Mouse (Mus musculus): ENCODE data around the gene 1110051M20Rik. TPM values are rescaled to one million over a fixed set of nuclear protein-coding genes. Genes with fewer than 3 reads are reported as not detected.
A peak's percentile ranks its signal among the peaks of the same experiment; 100 is the strongest.

The 1110051M20Rik gene
- polyA plus RNA-seq, 2 experiments, result 1.6 to 6.6 TPM

GRCm38 (mm10) chr2:91300784-91301183, 143.7 kb downstream of the 1110051M20Rik start:
- Histone ChIP-seq H3K27me3 (ENCODE audit: control insufficient read depth, insufficient read depth, low read length) (no peaks in the 10 kb centered on the region), H3K9me3 (ENCODE audit: control insufficient read depth, low read length) (no peaks in the 10 kb centered on the region), H3K27ac (no peak overlapping the region), H3K4me1 (replicated peaks; ENCODE audit: control insufficient read depth in 2 of 2, insufficient read depth in 2 of 2, low read length in 1 of 2) (no peaks in the 10 kb centered on the region), H3K4me2 (ENCODE audit: low read depth) (no peak overlapping the region), H3K4me3 (ENCODE audit: insufficient read depth in 1 of 2, low read depth in 2 of 2, low read length in 2 of 2) (no peak overlapping the region), H3K9ac (replicated peaks) (no peak overlapping the region), H3K36me3 (replicated peaks; ENCODE audit: control insufficient read depth, insufficient read depth, low read depth) (no peaks in the 10 kb centered on the region)
- no peak for DNase-seq (ENCODE audit: low read depth in 3 of 3, low spot score in 3 of 3)
- TF ChIP-seq EP300 (IDR thresholded peaks at IDR 0.05; ENCODE audit: low read depth) (no peak), CTCF (IDR thresholded peaks at IDR 0.05; ENCODE audit: low read depth) (0 out of 2 replicates have a peak, but pooled peaks have one; percentile 15)
- 60% methylated on average over 2 of the region's 2 CpGs for WGBS (ENCODE audit: insufficient replicate concordance)
- no peak for ATAC-seq (ENCODE audit: insufficient read depth)

DNA sequence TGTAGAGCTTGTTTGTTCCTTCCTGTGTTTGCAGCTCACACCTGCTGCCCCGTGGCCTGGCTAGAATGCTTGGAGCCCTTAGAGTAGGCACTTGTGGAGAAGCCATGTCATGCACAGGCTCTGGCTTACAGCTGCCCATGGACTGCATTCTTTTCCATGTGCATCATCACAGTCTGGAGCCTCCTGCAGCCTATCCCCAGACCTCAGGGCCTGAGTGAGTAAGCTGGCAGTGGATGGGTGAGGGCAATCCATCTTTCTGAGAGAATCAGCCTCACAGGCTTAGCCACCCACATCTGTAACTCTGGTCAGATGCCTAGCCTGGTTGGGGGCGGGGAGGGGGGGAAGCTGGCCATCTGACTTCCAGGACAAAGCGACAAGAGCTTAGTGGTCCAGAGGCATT, 145.3 kb downstream of the 1110051M20Rik start:
- Histone ChIP-seq H3K4me2 (ENCODE audit: low read depth) (no peak overlapping the region), H3K9ac (replicated peaks) (no peak overlapping the region), H3K9me3 (ENCODE audit: control insufficient read depth, low read length) (no peaks in the 10 kb centered on the region), H3K4me1 (replicated peaks; ENCODE audit: control insufficient read depth in 2 of 2, insufficient read depth in 2 of 2, low read length in 1 of 2) (no peaks in the 10 kb centered on the region), H3K36me3 (replicated peaks; ENCODE audit: control insufficient read depth, insufficient read depth, low read depth) (no peaks in the 10 kb centered on the region), H3K4me3 (ENCODE audit: insufficient read depth in 1 of 2, low read depth in 2 of 2, low read length in 2 of 2) (no peak overlapping the region), H3K27me3 (ENCODE audit: control insufficient read depth, insufficient read depth, low read length) (no peaks in the 10 kb centered on the region), H3K27ac (no peak overlapping the region)
- no peak for TF ChIP-seq CTCF (IDR thresholded peaks at IDR 0.05; ENCODE audit: low read depth)
- TF ChIP-seq EP300 (IDR thresholded peaks at IDR 0.05; ENCODE audit: low read depth), result no peak
- WGBS (ENCODE audit: insufficient replicate concordance), result 48% methylated on average over 3 of the region's 3 CpGs
- no peak for ATAC-seq (ENCODE audit: insufficient read depth)
- DNase-seq (ENCODE audit: low read depth in 3 of 3, low spot score in 3 of 3), result no peak

DNA sequence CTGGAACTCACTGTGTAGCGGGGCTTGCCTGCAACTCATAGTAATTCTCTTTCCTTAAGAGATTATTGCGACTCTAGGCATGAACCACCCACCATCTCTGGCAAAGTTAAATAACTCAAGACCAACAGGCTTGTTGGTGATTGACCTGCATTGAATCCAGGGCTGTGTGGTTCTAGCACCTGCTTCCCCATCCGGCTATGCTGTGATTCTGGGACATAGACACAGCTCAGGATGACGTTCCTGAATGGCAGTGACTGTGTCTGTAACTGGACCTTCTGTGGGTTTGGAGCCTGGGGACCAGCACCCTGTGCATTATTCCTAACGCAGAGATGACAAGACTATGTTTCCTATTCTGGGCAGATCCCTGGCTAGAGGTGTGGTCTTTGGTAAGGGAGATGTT, 148.6 kb downstream of the 1110051M20Rik start:
- no peak for TF ChIP-seq CTCF (IDR thresholded peaks at IDR 0.05; ENCODE audit: low read depth)
- TF ChIP-seq EP300 (IDR thresholded peaks at IDR 0.05; ENCODE audit: low read depth), result no peak
- 68% methylated on average over 5 of the region's 5 CpGs for WGBS (ENCODE audit: insufficient replicate concordance)
- ATAC-seq (ENCODE audit: insufficient read depth), result no peak

GRCm38 (mm10) chr2:91294226-91294625, 150.3 kb downstream of the 1110051M20Rik start:
- no peaks in the 10 kb centered on the region for H3K36me3 ChIP-seq (replicated peaks; ENCODE audit: control insufficient read depth, insufficient read depth, low read depth)
- TF ChIP-seq EP300 (IDR thresholded peaks at IDR 0.05; ENCODE audit: low read depth) (no peak), CTCF (IDR thresholded peaks at IDR 0.05; ENCODE audit: low read depth) (no peak)
- H3K9me3 ChIP-seq (ENCODE audit: control insufficient read depth, low read length), result no peaks in the 10 kb centered on the region
- no peak for ATAC-seq (ENCODE audit: insufficient read depth)
- H3K4me2 ChIP-seq (ENCODE audit: low read depth), result no peak overlapping the region
- no peaks in the 10 kb centered on the region for H3K4me1 ChIP-seq (replicated peaks; ENCODE audit: control insufficient read depth in 2 of 2, insufficient read depth in 2 of 2, low read length in 1 of 2)
- H3K27me3 ChIP-seq (ENCODE audit: control insufficient read depth, insufficient read depth, low read length), result no peaks in the 10 kb centered on the region
- no peak overlapping the region for H3K27ac ChIP-seq
- H3K4me3 ChIP-seq (ENCODE audit: insufficient read depth in 1 of 2, low read depth in 2 of 2, low read length in 2 of 2), result no peak overlapping the region
- DNase-seq (ENCODE audit: low read depth in 3 of 3, low spot score in 3 of 3), result no peak
- 69% methylated on average over 3 of the region's 3 CpGs for WGBS (ENCODE audit: insufficient replicate concordance)
- H3K9ac ChIP-seq (replicated peaks), result no peak overlapping the region

More for the DNA sequence above, 148.6 kb downstream of the 1110051M20Rik start:
- Histone ChIP-seq H3K27me3 (ENCODE audit: control insufficient read depth, insufficient read depth, low read length) (no peaks in the 10 kb centered on the region), H3K27ac (no peak overlapping the region), H3K4me2 (ENCODE audit: low read depth) (no peak overlapping the region), H3K9me3 (ENCODE audit: control insufficient read depth, low read length) (no peaks in the 10 kb centered on the region), H3K4me3 (ENCODE audit: insufficient read depth in 1 of 2, low read depth in 2 of 2, low read length in 2 of 2) (no peak overlapping the region), H3K4me1 (replicated peaks; ENCODE audit: control insufficient read depth in 2 of 2, insufficient read depth in 2 of 2, low read length in 1 of 2) (no peaks in the 10 kb centered on the region), H3K9ac (replicated peaks) (no peak overlapping the region), H3K36me3 (replicated peaks; ENCODE audit: control insufficient read depth, insufficient read depth, low read depth) (no peaks in the 10 kb centered on the region)
- no peak for DNase-seq (ENCODE audit: low read depth in 3 of 3, low spot score in 3 of 3)

DNA sequence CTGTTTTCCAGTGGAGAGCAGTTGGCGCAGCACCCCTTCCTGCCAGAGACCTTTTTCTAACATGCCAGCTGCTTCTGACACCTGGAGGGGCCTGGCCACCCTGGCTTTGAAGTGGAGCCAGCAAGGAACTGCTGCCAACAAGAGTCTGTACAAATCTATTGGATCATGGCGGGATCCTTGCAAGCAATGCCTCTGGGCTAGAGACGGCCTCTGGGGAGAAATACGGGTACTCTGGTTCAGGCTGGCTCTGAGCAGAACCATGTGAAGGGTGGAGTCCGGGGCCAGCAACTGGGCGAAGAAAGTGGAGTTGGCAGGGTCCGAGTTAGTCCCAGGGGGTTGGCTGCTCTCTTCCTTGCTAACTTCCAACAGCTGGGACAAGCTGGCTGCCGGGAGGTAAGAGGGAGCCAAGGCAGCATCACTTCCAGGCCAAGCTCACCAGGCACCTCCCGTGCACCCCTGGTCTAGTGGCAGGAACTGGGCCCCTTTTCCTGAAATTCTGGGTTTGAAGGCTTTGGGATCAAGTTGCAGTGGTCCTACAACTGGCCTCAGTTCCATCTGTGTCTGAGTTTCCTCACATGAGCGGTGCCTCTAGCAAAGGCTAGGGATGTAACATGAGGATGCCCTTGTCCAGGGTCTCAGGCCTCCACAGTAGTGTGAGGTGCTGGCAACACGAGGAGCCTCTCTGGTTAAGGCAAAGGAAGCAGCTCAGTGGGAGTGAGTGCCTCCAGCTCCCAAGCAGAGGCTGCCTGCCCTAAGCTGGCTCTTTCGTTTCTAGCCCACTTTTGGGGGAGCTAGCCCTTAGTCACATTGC, 153.1 kb downstream of the 1110051M20Rik start:
- Histone ChIP-seq H3K9ac (replicated peaks) (no peak overlapping the region), H3K9me3 (ENCODE audit: control insufficient read depth, low read length) (no peaks in the 10 kb centered on the region), H3K4me2 (ENCODE audit: low read depth) (no peak overlapping the region), H3K27ac (no peak overlapping the region), H3K4me3 (ENCODE audit: insufficient read depth in 1 of 2, low read depth in 2 of 2, low read length in 2 of 2) (no peak overlapping the region), H3K27me3 (ENCODE audit: control insufficient read depth, insufficient read depth, low read length) (no peaks in the 10 kb centered on the region), H3K4me1 (replicated peaks; ENCODE audit: control insufficient read depth in 2 of 2, insufficient read depth in 2 of 2, low read length in 1 of 2) (peaks cover 0 to 6% of the 10 kb centered on the region in 2 experiments; a peak in 1 of 4 replicates), H3K36me3 (replicated peaks; ENCODE audit: control insufficient read depth, insufficient read depth, low read depth) (no peaks in the 10 kb centered on the region)
- TF ChIP-seq EP300 (IDR thresholded peaks at IDR 0.05; ENCODE audit: low read depth) (no peak), CTCF (IDR thresholded peaks at IDR 0.05; ENCODE audit: low read depth) (no peak)
- DNase-seq (ENCODE audit: low read depth in 3 of 3, low spot score in 3 of 3) (no peak), ATAC-seq (ENCODE audit: insufficient read depth) (no peak)
- 66% methylated on average over 12 of the region's 12 CpGs for WGBS (ENCODE audit: insufficient replicate concordance)

Data from liver, embryonic 14.5 days (tissue).